Mouse (Mus musculus) inflammation-experienced regulatory T-cells, adult 6 months (primary cell): Measurements from ENCODE around the gene H2-Q7. TPM values are rescaled to one million over a fixed set of nuclear protein-coding genes. Genes with fewer than 3 reads are reported as not detected.
"Not testable (repeated sequence)": the region's sequence is repeated elsewhere in the genome, so short reads cannot be mapped to it uniquely, and the experiment has no call there.

ENCODE experiments used
- ATAC-seq: one replicate; pipeline ENCODE4 v1.8.0; 2017
- polyA plus RNA-seq, 3 experiments: library from polyadenylated mRNA; unstranded; fragments of 100-300 nt; shearing (Covaris generic); gene quantifications; one replicate each; pipeline ENCODE4 v1.2.1; 2017

The H2-Q7 gene
- polyA plus RNA-seq, result 1,000 to 10,000 TPM in 2 of 3 experiments, 100 to 1,000 TPM in 1; 921 to 1,440 (median 1,337) TPM

GRCm38 (mm10) chr17:35438885-35439284 lies at the start of gene H2-Q7:
TSS of gene H2-Q7 (plus strand) at chr17:35439155.
- ATAC-seq, result peak; percentile 98

DNA sequence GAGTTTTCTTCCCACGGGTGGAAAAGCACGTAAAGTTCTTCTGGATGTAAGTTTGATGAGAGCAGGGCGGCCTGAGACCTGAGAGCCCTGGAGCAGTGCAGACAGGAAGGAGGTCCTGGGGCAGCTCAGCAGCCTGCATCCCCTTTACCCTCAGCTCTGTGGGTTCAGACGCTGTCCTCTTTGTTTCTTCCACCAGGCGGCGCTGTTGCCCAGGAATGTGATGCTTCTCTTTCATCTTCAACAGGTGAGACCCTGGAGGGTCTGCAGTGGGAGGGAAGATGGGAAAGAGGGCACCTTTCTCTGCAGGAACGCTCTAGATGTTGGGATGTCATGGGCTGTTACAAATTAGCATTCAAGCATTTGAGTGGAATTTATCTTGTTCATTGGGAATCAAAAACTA lies 49.2 kb upstream of the H2-Q7 start:
- ATAC-seq, result not testable (repeated sequence)

- ATAC-seq, result not testable (repeated sequence)
Measured at GRCm38 (mm10) chr17:35392671-35393070, 46.3 kb upstream of the H2-Q7 start.

- peak; percentile 95 for ATAC-seq
Measured at GRCm38 (mm10) chr17:35393864-35394800, 44.8 kb upstream of the H2-Q7 start.

DNA sequence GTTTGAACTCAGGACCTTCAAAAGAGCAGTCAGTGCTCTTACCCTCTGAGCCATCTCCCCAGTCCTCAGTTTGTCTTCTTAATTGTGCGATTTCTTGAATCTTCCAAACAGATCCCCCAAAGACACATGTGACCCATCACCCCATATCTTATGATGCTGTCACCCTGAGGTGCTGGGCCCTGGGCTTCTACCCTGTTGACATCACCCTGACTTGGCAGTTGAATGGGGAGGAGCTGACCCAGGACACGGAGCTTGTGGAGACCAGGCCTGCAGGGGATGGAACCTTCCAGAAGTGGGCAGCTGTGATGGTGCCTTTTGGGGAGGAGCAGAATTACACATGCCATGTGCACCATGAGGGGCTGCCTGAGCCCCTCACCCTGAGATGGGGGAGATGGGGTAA lies 42.0 kb upstream of the H2-Q7 start:
- ATAC-seq, result not testable (repeated sequence)

- not testable (repeated sequence) for ATAC-seq
Measured at GRCm38 (mm10) chr17:35413057-35413456, 25.9 kb upstream of the H2-Q7 start.

GRCm38 (mm10) chr17:35415273-35416129 lies 23.5 kb upstream of the H2-Q7 start:
- ATAC-seq, result peak; percentile 95

- ATAC-seq, result no peak
Measured at GRCm38 (mm10) chr17:35418772-35419171, 20.2 kb upstream of the H2-Q7 start.

DNA sequence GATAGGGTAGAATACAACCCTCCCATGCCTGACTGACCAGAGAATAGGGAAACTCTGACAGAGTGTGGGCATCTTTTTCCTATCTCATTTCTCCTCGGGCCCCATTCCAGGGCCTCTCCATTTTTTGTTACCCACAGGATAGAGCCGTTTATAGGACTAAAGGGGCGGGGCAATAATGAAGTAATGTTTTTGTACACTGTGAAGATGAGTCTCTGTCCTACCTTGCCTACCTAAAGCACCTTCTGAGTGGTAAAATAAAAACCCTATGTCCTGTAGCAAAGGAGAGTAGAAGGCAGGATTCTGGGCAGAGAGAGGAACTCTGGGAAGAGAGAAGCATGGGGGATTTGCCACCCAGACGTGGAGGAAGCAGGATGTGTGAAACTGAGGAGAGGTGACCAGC lies 19.4 kb upstream of the H2-Q7 start:
- not testable (repeated sequence) for ATAC-seq

- not testable (repeated sequence) for ATAC-seq
Measured at GRCm38 (mm10) chr17:35420206-35420810, 18.6 kb upstream of the H2-Q7 start.

DNA sequence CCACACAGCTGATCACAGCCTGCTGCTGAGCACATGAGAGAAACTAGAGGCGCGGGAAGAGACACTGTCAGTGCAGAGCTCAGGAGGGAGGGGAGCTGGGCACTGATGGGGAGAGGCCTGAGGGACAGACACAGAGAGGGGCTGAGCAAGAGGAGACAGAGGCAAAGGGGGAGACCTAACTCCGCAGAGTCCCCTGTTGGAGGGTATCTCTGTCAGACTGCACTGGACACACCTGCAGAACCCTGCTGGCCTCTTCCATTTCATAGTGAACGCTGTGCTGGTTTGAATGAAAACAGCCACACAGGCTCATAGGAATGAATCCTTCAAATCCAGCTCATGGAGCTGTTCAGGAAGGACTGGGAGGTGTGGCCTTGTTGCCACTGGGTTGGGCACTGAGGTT lies 17.6 kb upstream of the H2-Q7 start:
- not testable (repeated sequence) for ATAC-seq

DNA sequence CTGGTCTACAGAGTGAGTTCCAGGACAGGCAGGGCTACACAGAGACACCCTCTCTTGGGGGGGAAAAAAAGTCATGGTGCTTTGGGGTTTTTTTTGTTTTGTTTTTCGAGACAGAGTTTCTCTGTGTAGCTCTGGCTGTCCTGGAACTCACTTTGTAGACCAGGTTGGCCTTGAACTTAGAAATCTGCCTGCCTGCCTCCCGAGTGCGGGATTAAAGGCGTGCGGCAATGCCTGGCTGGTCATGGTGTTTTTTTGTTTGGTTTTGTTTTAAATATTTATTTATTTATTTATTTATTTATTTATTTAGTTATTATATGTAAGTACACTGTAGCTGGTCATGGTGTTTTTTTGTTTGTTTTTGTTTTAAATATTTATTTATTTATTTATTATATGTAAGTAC lies 16.6 kb upstream of the H2-Q7 start:
- ATAC-seq, result not testable (repeated sequence)

DNA sequence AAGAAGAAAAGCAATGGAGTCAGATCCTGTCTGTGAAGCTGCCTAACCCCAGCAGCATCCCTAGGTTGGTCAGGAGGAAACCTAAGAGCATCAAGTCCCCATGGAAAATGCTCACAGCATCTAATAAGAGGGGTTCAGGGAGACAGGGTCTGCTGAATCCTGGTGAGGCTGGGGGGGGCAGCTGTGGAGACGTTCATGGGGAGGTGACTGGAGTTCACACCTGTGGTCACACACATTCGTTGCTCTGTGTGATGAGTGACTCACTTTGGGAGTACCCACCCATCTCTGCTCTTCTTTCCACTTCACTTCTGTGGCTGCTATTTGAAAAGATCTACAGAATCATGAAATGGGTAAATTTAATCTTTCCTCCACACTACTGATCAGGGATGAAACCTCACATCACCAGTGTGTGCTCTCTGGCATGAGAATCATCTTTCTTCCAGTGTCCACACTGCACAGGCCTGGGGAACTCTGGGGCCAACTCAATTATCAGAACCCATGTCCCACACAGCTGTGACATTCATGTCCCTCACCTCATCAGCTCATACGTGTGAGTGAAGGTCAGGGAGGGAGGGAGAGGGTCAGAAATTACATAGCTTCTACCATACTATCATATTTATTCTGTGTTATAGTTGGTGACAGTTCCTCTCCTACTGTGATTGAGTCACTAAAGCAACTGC lies 15.7 kb upstream of the H2-Q7 start:
- not testable (repeated sequence) for ATAC-seq

- peak; percentile 3 for ATAC-seq
Measured at GRCm38 (mm10) chr17:35424106-35424505, 14.8 kb upstream of the H2-Q7 start.

DNA sequence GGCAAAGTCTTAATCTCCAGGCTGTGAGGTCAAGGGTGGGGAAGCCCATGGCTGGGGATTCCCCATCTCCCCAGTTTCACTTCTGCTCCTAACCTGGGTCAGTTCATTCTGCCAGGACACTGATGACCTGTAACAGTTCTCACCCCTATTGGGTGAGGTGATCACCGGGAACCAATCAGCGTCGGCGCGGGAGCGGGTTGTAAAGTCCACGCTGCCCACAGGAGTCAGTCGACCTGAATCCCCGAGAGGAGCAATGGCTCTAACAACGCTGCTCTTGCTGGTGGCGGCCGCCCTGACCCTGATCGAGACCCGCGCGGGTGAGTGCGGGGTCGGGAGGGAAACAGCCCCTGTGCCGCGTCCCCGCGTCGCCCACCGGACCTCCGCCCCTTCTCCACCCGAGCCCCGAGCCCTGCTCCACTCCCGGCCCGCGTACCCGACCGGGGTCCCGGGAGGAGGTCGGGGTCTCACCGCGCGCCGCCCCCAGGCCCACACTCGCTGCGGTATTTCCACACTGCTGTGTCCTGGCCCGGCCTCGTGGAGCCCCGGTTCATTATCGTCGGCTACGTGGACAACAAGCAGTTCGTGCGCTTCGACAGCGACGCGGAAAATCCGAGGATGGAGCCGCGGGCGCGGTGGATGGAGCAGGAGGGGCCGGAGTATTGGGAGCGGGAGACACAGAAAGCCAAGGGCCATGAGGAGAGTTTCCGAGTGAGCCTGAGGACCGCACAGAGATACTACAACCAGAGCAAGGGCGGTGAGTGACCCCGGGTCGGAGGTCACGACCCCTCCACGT lies 14.1 kb upstream of the H2-Q7 start, which contains the start of gene H2-Q6:
Gene H2-Q6, plus strand, starts transcription at position 227 of the 793 bp plus-strand sequence.
- ATAC-seq, result peak; percentile 91

DNA sequence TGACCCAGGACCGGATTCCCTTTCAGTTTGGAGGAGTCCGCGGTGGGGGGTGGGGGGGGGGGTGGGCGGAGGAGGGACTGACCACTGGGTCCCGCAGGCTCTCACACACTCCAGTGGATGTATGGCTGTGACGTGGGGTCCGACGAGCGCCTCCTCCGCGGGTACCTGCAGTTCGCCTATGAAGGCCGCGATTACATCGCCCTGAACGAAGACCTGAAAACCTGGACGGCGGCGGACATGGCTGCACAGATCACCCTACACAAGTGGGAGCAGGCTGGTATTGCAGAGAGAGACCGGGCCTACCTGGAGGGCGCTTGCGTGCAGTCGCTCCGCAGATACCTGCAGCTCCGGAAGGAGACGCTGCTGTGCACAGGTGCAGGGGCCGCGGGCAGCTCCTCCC lies 13.5 kb upstream of the H2-Q7 start:
- ATAC-seq, result not testable (repeated sequence)

DNA sequence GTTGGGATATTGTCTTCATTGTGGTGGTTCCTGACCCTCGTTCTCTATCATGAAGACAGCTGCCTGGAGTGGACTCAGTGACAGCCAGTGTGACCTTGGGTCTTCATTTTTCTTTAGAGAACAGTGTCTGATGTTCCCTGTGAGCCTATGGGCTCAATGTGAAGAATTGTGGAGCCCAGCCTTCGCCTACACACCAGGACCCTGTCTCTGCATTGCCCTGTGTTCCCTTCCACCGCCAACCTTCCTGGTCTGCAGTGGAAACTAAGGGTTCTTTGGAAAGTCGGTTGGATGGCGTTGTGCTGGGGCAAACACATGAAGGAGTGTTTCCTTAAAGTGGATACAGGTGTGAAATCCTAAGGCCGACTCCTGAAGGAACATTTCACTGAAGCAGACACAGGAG lies 10.1 kb upstream of the H2-Q7 start:
- ATAC-seq, result not testable (repeated sequence)

DNA sequence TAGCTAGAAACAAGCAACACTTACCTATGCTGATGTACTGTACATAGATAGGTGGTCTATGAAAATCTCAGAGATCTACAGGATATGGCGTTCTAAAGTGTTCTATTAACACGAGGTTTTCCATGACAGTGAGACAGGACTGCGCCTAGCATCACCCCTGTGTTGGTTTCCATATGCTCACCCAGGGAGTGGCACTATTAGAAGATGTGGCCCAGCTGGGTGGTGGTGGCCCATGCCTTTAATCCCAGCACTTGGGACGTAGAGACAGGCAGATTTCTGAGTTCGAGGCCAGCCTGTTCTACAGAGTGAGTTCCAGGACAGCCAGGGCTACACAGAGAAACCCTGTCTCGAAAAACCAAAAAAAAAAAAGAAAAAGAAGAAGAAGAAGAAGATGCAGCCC lies 8.3 kb upstream of the H2-Q7 start:
- ATAC-seq, result not testable (repeated sequence)

DNA sequence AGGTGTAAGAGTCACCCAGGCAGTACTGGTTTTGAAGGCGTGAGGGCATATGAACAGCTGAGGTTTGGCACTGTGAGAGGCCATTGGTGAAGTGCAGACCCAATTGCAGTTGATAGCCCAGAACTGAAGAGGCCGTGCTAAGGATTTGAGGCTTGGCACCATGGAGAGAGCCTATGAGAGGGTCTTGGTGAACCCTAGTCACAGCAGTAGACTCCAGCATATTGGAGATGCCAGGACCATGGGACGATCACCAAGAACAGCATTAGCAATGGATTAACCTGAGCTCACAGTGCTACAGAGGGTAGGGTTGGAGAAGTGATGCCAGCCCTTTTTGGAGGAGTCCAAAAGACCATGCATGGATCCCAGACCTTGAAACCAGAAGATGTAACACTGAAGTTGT lies 6.8 kb upstream of the H2-Q7 start:
- ATAC-seq, result not testable (repeated sequence)

DNA sequence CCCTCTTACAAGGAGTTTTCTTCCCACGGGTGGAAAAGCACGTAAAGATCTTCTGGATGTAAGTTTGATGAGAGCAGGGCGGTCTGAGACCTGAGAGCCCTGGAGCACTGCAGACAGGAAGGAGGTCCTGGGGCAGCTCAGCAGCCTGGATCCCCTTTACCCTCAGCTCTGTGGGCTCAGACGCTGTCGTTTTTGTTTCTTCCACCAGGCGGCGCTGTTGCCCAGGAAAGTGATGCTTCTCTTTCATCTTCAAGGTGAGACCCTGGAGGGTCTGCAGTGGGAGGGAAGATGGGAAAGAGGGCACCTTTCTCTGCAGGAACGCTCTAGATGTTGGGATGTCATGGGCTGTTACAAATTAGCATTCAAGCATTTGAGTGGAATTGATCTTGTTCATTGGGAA lies 4.1 kb upstream of the H2-Q7 start:
- ATAC-seq, result not testable (repeated sequence)

GRCm38 (mm10) chr17:35435577-35435976 lies 3.4 kb upstream of the H2-Q7 start:
- ATAC-seq, result not testable (repeated sequence)
